In the genomic region with DNA sequence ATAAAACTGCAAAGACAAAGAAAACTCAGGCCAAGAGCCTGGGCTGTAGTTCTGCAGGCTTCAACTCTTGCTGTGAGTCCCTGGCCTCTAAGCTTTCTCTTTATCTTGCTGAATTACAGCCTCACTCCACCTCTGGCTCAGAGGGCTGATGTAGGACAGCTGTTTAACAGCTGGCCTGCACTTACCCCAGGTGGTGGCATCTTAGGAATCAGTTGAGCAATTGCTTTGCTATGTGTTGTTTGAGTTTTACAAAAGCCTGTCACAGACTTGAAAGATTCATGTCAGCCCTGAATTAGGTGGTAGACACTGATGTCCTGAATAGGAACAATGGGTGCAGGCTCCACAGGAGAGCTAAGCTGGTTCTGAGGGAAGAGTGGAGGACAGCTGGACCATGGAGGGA, we compare ENCODE assay signal across 9 mouse cellular contexts. TPM values are rescaled to one million over a fixed set of nuclear protein-coding genes. Genes with fewer than 3 reads are reported as not detected.
DNase-seq lines count a peak whose midpoint lies in the region; ATAC-seq and TF ChIP-seq lines count a peak whose summit lies in the region.
"Had no signal": no experiment of that assay in that cellular context is flagged by ENCODE, and none has a peak within 500 bp of the region (broad histone marks: within the 10 kb centered on the region; RNA-seq: fewer than 3 reads in every experiment).

No protein-coding gene starts in this region.

- no peak for TF ChIP-seq POLR2A in bone marrow, adult 2 months (IDR thresholded peaks at IDR 0.05; ENCODE audit: borderline replicate concordance, control insufficient read depth, low read depth, low read length)

- H3K4me2 ChIP-seq in kidney, embryonic 14.5 days (replicated peaks; ENCODE audit: low read depth, low read length), result no peak overlapping the region

- H3K9me3 ChIP-seq in kidney, embryonic 14.5 days (ENCODE audit: control insufficient read depth, low read length), result no peaks in the 10 kb centered on the region; the same call in 1 of the 2 replicates

- ATAC-seq in kidney, embryonic 14.5 days (ENCODE audit: low FRiP score, low TSS enrichment), result peak; percentile 93

- H3K4me1 ChIP-seq in bone marrow, adult 2 months (ENCODE audit: control insufficient read depth, insufficient read depth, low read length), result peaks cover 7% of the 10 kb centered on the region; the same call in 1 of the 2 replicates
- peaks cover 13% of the 10 kb centered on the region; the same call in 1 of the 2 replicates for H3K4me1 ChIP-seq in kidney, embryonic 14.5 days (ENCODE audit: control insufficient read depth, insufficient read depth, low read length)

- H3K27me3 ChIP-seq in kidney, embryonic 14.5 days (ENCODE audit: control insufficient read depth, insufficient read depth, low read length), result no peaks in the 10 kb centered on the region

- peak; percentile 35 for DNase-seq in A20 (ENCODE audit: low read depth, low spot score)
- peak; percentile 47 to 86 for DNase-seq in lung, postnatal 4 days
- DNase-seq in adrenal gland, postnatal 36 days, result no peak
- DNase-seq in cerebellum, postnatal 10 days, result no peak
- no peak for DNase-seq in retina, embryonic 14.5 days (ENCODE audit: low spot score)
- DNase-seq: gastrocnemius, postnatal 10 days had no signal

- H3K36me3 ChIP-seq in kidney, embryonic 14.5 days (ENCODE audit: control insufficient read depth, insufficient read depth, low read length), result no peaks in the 10 kb centered on the region

- TF ChIP-seq CTCF in bone marrow, adult 2 months (IDR thresholded peaks at IDR 0.05; ENCODE audit: control insufficient read depth, insufficient read depth, low read length), result no peak

- no peak overlapping the region for H3K4me3 ChIP-seq in bone marrow, adult 2 months (replicated peaks; ENCODE audit: control insufficient read depth, low read depth, low read length)
- no peak overlapping the region for H3K4me3 ChIP-seq in kidney, embryonic 14.5 days (ENCODE audit: low read length)

- H3K27ac ChIP-seq in bone marrow, adult 2 months (ENCODE audit: control insufficient read depth, insufficient read depth, low read depth, low read length, poor library complexity), result peak overlapping the region; percentile 66
- peak overlapping the region; percentile 79; the same call in 1 of the 2 replicates for H3K27ac ChIP-seq in kidney, embryonic 14.5 days (ENCODE audit: low read depth, low read length)
- H3K27ac ChIP-seq: liver, embryonic 14.5 days had no signal

- H3K9ac ChIP-seq in kidney, embryonic 14.5 days (ENCODE audit: low read depth, low read length), result no peak overlapping the region
- H3K9ac ChIP-seq: liver, embryonic 14.5 days had no signal

RNA-seq across cellular contexts. Expression of a gene that starts 53.6 kb away (rescaled TPM):
- 2.0 and 3.1 TPM in 2 replicates for polyA plus RNA-seq in bone marrow, adult 2 months (2011; ENCODE audit: insufficient read depth, insufficient read length, low replicate concordance, missing spikeins)
- 13.6 and 24.9 TPM in 2 replicates for polyA plus RNA-seq in kidney, embryonic 14.5 days (2014; fragmentation: Nextera tagmentation; extraction: Ambion mirVana)
- 10 to 100 TPM; 39.4 to 48.0 TPM for total RNA-seq in adrenal gland, postnatal 36 days (2021)

Comparison
In these comparisons a context has a peak if more than half of its experiments do, and no peak if none do; other contexts are left out.
1. DNase-seq: peak in A20 (single experiment) and lung, postnatal 4 days (2 of 2); none in adrenal gland, postnatal 36 days (0 of 2), cerebellum, postnatal 10 days (0 of 2) and retina, embryonic 14.5 days (single experiment).